Comparison of ENCODE assay signal across 9 mouse cellular contexts in the genomic region with DNA sequence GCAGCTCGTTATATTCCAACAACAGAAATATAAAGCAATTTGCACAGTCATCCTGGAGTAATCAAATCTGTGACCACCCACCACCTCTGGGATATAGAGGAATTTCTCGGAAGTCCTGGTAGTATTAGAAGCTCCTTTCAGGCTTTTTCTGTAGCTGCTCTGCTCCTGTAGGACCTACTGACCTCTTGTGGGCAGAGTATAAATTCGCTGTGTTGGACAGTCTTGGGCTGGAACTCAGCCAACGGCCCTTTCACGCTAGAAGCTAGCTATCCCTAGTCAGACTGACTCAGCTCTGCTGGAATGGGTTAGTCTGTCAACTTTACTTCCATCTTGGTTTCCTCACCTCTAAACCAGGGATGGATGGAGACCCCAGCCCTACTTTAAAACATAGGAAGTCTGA. TPM values are rescaled to one million over a fixed set of nuclear protein-coding genes. Genes with fewer than 3 reads are reported as not detected.
A peak's percentile ranks its signal among the peaks of the same experiment; 100 is the strongest.
DNase-seq lines count a peak whose midpoint lies in the region; ATAC-seq and TF ChIP-seq lines count a peak whose summit lies in the region.
"Had no signal": no experiment of that assay in that cellular context is flagged by ENCODE, and none has a peak within 500 bp of the region (broad histone marks: within the 10 kb centered on the region; RNA-seq: fewer than 3 reads in every experiment).

No protein-coding gene starts in this region.

- no peak overlapping the region for H3K4me2 ChIP-seq in heart, postnatal 0 days (ENCODE audit: low read depth, low read length)

- H3K36me3 ChIP-seq in heart, postnatal 0 days (replicated peaks; ENCODE audit: control insufficient read depth, insufficient read depth, low read length) = no peaks in the 10 kb centered on the region

- ATAC-seq in cerebellum, adult (ENCODE audit: insufficient number of reproducible peaks, low FRiP score, low TSS enrichment) = no peak
- peak; percentile 61; the same call in 1 of the 2 replicates for ATAC-seq in heart, postnatal 0 days (ENCODE audit: insufficient read depth, low read depth)

- no peak overlapping the region for H3K4me3 ChIP-seq in heart, postnatal 0 days (ENCODE audit: low read depth, low read length)

- no peak overlapping the region for H3K27ac ChIP-seq in heart, postnatal 0 days (ENCODE audit: low read depth)
- H3K27ac ChIP-seq: liver, embryonic 14.5 days had no signal

- peak; percentile 55 for TF ChIP-seq CTCF in heart, postnatal 0 days (IDR thresholded peaks at IDR 0.05; ENCODE audit: low read depth)

- H3K9ac ChIP-seq in heart, postnatal 0 days (replicated peaks; ENCODE audit: low read depth, low read length) = no peak overlapping the region
- H3K9ac ChIP-seq: liver, embryonic 14.5 days had no signal

- TF ChIP-seq EP300 in heart, postnatal 0 days (IDR thresholded peaks at IDR 0.05; ENCODE audit: low read depth) = no peak

- H3K9me3 ChIP-seq in heart, postnatal 0 days (replicated peaks; ENCODE audit: control insufficient read depth, low read length) = no peaks in the 10 kb centered on the region

- no peaks in the 10 kb centered on the region for H3K4me1 ChIP-seq in heart, postnatal 0 days (ENCODE audit: control insufficient read depth, insufficient read depth)

- no peaks in the 10 kb centered on the region for H3K27me3 ChIP-seq in heart, postnatal 0 days (ENCODE audit: control insufficient read depth, insufficient read depth, low read length)

- 25% methylated on average over 5 of the region's 5 CpGs for WGBS in heart, postnatal 0 days

- DNase-seq in cerebellum, adult 11-12 months = peak; percentile 23
- DNase-seq in right cerebral cortex, postnatal 4 days = peak; percentile 17
- DNase-seq in right cerebral cortex, postnatal 25 days = no peak
- DNase-seq in heart, postnatal 0 days (ENCODE audit: low spot score) = peak; percentile 68
- peak; percentile 66 for DNase-seq in lung, postnatal 14 days
- no peak for DNase-seq in layer of hippocampus, postnatal 10 days (ENCODE audit: low spot score in 2 of 2)
- no peak for DNase-seq in right cerebral cortex, adult 2 months (ENCODE audit: low spot score in 2 of 2)

RNA-seq across cellular contexts. Expression of gene Slc25a5, which starts 34.8 kb away (rescaled TPM):
- total RNA-seq in heart, postnatal 0 days (2014; rRNA removed; ENCODE audit: low replicate concordance) = 1,399 and 1,635 TPM in 2 replicates
- 1,751 and 1,760 TPM in 2 replicates for polyA plus RNA-seq in heart, postnatal 0 days (2015; fragmentation: Nextera tagmentation; extraction: Ambion mirVana)
- 100 to 1,000 TPM; 343 to 357 TPM for total RNA-seq in layer of hippocampus, postnatal 10 days (2021)

RNA-seq across cellular contexts. Expression of gene Ube2a, which starts 43.4 kb away (rescaled TPM):
- total RNA-seq in heart, postnatal 0 days (2014; rRNA removed; ENCODE audit: low replicate concordance) = 24.1 and 75.9 TPM in 2 replicates
- 210 and 213 TPM in 2 replicates for polyA plus RNA-seq in heart, postnatal 0 days (2015; fragmentation: Nextera tagmentation; extraction: Ambion mirVana)
- 10 to 100 TPM; 56.7 to 60.6 TPM for total RNA-seq in layer of hippocampus, postnatal 10 days (2021)

RNA-seq across cellular contexts. Expression of gene C330007P06Rik, which starts 43.6 kb away (rescaled TPM):
- 16.6 and 19.0 TPM in 2 replicates for total RNA-seq in heart, postnatal 0 days (2014; rRNA removed; ENCODE audit: low replicate concordance)
- polyA plus RNA-seq in heart, postnatal 0 days (2015; fragmentation: Nextera tagmentation; extraction: Ambion mirVana) = 10.5 and 10.7 TPM in 2 replicates
- total RNA-seq in layer of hippocampus, postnatal 10 days (2021) = 10 to 100 TPM; 31.5 to 32.3 TPM

Comparison
In these comparisons a context has a peak if more than half of its experiments do, and no peak if none do; other contexts are left out.
1. DNase-seq: peak in cerebellum, adult 11-12 months (single experiment), right cerebral cortex, postnatal 4 days (single experiment), heart, postnatal 0 days (single experiment) and lung, postnatal 14 days (single experiment); none in right cerebral cortex, postnatal 25 days (single experiment), layer of hippocampus, postnatal 10 days (0 of 2) and right cerebral cortex, adult 2 months (0 of 2).